Mouse (Mus musculus): Measurements from ENCODE around the gene Zfp654.

DNA sequence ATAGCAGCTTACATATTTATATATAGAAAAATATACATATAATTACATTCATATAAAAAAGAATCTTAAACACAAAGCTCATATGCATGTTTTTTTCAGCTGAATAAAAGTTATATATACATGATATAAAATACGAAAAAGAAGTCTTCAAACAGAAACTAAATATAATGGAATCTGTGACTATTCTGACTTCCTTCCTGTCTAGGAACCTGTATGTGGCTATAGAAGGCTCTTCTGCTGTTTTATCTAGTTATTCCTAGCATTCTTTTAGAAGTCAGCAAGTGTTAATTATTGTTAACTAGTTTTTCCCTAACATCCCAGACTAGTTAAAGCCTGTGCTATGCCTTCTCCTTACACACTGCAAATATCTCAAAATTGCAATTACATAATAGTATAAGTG is 27.6 kb downstream of the Zfp654 start:
- no peak for TF ChIP-seq TAL1 (IDR thresholded peaks at IDR 0.05; ENCODE audit: low read length)
- TF ChIP-seq GATA1 (IDR thresholded peaks at IDR 0.05; ENCODE audit: low read length): no peak

Measured in erythroblast, embryonic 14.5 days (primary cell).